Mouse (Mus musculus) embryonic facial prominence, embryonic 12.5 days (tissue): Measurements from ENCODE around the gene Grm2. TPM values are rescaled to one million over a fixed set of nuclear protein-coding genes. Genes with fewer than 3 reads are reported as not detected.
A peak's percentile ranks its signal among the peaks of the same experiment; 100 is the strongest.
"Not testable (repeated sequence)": the region's sequence is repeated elsewhere in the genome, so short reads cannot be mapped to it uniquely, and the experiment has no call there.

Experiments
- ATAC-seq: fragments of 200-750 bp; cut with Nextera tagmentation; 2 replicates; pipeline ENCODE4 v1.8.0; 2017; ENCODE audit not compliant: insufficient number of reproducible peaks, insufficient read depth, low FRiP score, low TSS enrichment
- H3K27ac ChIP-seq: fragments of 300-500 bp; sonication (generic); 2 replicates; pipeline ENCODE4 v1.5.1; 2016; ENCODE audit warnings: mild to moderate bottlenecking
- H3K27me3 ChIP-seq: fragments of 300-500 bp; sonication (generic); 2 replicates; pipeline ENCODE4 v1.6.1; 2016; ENCODE audit warnings: mild to moderate bottlenecking, moderate library complexity
- H3K36me3 ChIP-seq: fragments of 300-500 bp; sonication (generic); 2 replicates; pipeline ENCODE4 v1.6.1; 2016; ENCODE audit warnings: mild to moderate bottlenecking
- H3K4me1 ChIP-seq: fragments of 300-500 bp; sonication (generic); 2 replicates; pipeline ENCODE4 v1.6.1; 2016
- H3K4me2 ChIP-seq: fragments of 300-500 bp; sonication (generic); replicated peaks from 2 replicates; pipeline ENCODE4 v1.6.1; 2016; ENCODE audit warnings: mild to moderate bottlenecking, moderate library complexity
- H3K4me3 ChIP-seq: fragments of 300-500 bp; sonication (generic); 2 replicates; pipeline ENCODE4 v1.5.1; 2016; ENCODE audit warnings: mild to moderate bottlenecking
- H3K9ac ChIP-seq: fragments of 300-500 bp; sonication (generic); 2 replicates; pipeline ENCODE4 v1.6.1; 2016; ENCODE audit warnings: mild to moderate bottlenecking, moderate library complexity
- H3K9me3 ChIP-seq: fragments of 300-500 bp; sonication (generic); 2 replicates; pipeline ENCODE4 v1.6.1; 2016; ENCODE audit warnings: mild to moderate bottlenecking, moderate library complexity
- WGBS: fragments of 180-500 bp; shearing (Covaris S2); methylation state at CpG from one replicate; pipeline ENCODE4 v1.1.7; 2016; 5-methylcytosine and 5-hydroxymethylcytosine counted together
- polyA plus RNA-seq: library from polyadenylated mRNA; unstranded; fragments of >200 nt; fragmentation: Nextera tagmentation; extraction: Ambion mirVana; gene quantifications from 2 replicates; pipeline ENCODE4 v1.2.1, GENCODE M21; 2016

Gene Grm2
- polyA plus RNA-seq, 1 experiment from 2014 or later, result 0.93 TPM

- Histone ChIP-seq H3K4me3 (no peak overlapping the region), H3K27ac (no peak overlapping the region), H3K4me2 (no peak overlapping the region), H3K4me1 (no peaks in the 10 kb centered on the region), H3K9me3 (no peaks in the 10 kb centered on the region), H3K27me3 (0 out of 2 replicates have a peak, but pooled peaks cover 3% of the 10 kb centered on the region), H3K9ac (no peak overlapping the region), H3K36me3 (no peaks in the 10 kb centered on the region)
- WGBS, result 72% methylated on average over 9 of the region's 9 CpGs
- ATAC-seq, result no peak
Measured at GRCm38 (mm10) chr9:106645684-106646271, 10.1 kb downstream of the Grm2 start.

DNA sequence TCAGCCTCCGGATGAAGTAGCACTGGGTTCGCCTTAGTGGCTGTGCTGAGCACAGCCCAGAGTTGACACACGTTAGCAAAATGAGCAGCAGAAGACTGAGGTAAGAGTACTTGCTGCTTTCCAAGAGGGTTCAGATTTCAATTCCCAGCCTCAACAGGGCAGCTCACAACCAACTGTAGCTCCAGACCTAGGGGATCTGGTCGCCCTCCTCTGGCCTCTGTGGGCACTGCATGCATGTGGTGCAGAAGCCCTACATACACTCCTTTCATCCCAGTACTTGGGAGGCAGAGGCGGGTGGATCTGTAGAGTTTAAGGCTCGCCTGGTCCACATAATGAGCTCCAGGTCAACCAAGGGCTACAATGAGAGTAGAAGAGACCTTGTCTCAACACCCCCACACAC lies 12.1 kb downstream of the Grm2 start:
- Histone ChIP-seq H3K4me1 (no peaks in the 10 kb centered on the region), H3K4me2 (no peak overlapping the region), H3K27me3 (no peaks in the 10 kb centered on the region), H3K4me3 (no peak overlapping the region), H3K9me3 (no peaks in the 10 kb centered on the region), H3K36me3 (no peaks in the 10 kb centered on the region), H3K27ac (no peak overlapping the region), H3K9ac (no peak overlapping the region)
- no peak for ATAC-seq
- 70% methylated on average over 6 of the region's 6 CpGs for WGBS

DNA sequence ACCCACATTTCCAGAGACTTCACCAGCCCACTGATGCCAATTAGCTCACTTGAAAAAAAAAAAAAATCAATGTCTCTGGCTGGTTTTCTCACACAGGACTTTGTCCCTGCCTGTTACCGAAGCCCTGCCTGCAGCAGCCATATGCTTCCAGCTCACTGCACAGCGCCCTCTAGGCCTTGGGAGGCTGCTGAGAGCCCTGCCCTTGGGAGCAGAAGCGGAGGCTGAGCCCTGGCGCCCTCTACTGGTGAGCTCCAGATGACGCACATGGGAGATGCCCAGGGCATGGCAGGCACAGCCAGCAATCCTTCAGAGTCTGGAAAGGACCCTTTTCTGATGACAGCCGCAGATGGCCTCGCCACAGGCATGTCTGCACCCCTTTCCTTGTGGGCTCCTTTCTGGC lies 12.8 kb downstream of the Grm2 start:
- no peak overlapping the region for H3K27ac ChIP-seq
- 28% methylated on average over 7 of the region's 7 CpGs for WGBS
- H3K36me3 ChIP-seq, result no peaks in the 10 kb centered on the region
- H3K9me3 ChIP-seq, result no peaks in the 10 kb centered on the region
- no peak overlapping the region for H3K4me2 ChIP-seq
- H3K4me1 ChIP-seq, result no peaks in the 10 kb centered on the region
- no peak overlapping the region for H3K4me3 ChIP-seq
- no peak for ATAC-seq
- no peaks in the 10 kb centered on the region for H3K27me3 ChIP-seq
- no peak overlapping the region for H3K9ac ChIP-seq

DNA sequence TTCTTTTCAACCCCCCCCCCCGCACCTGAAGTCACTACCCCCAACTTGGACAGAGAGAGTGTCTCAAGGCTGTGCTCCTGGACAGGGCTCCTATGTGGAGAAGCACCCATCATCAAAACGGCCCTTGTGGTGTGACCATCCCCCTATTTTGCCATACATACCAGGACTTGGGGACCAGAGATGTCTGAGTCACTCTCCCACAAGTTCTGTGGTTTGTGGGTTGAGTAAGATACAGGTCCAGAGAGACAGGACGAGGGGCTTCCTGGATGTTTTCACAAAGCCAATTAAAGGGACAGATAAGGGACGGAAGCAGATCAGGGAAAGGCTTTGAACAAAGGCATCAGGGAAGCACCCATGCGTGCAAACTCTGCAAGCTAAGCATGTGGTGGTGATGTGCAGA lies 14.5 kb downstream of the Grm2 start:
- ATAC-seq, result no peak
- H3K4me1 ChIP-seq, result no peaks in the 10 kb centered on the region
- WGBS, result 58% methylated on average over 5 of the region's 5 CpGs

DNA sequence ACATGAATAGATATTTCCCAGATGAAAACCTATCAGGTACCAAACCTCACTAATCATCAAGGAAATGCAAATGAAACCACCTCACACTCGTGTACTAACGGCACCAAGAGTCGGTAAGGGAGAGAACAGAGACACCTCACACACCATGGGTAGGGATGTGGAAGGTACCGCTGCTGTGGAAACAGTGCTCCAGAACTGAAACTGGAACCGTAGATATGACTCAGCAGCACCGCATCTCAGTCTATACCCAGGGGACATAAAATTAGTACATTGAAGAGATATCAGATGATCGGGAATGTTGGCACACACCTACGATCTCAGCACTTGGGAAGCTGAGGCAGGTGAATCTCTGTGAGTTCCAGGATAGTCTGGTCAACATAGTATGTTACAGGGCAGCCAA lies 17.7 kb downstream of the Grm2 start:
- no peak for ATAC-seq
- Histone ChIP-seq H3K9me3 (no peaks in the 10 kb centered on the region), H3K9ac (no peak overlapping the region), H3K27me3 (no peaks in the 10 kb centered on the region), H3K36me3 (no peaks in the 10 kb centered on the region), H3K4me1 (no peaks in the 10 kb centered on the region), H3K4me3 (no peak overlapping the region), H3K4me2 (no peak overlapping the region), H3K27ac (no peak overlapping the region)
- 89% methylated on average over 8 of the region's 8 CpGs for WGBS

More for the DNA sequence above, 14.5 kb downstream of the Grm2 start:
- H3K9me3 ChIP-seq, result no peaks in the 10 kb centered on the region
- no peaks in the 10 kb centered on the region for H3K27me3 ChIP-seq
- H3K36me3 ChIP-seq, result no peaks in the 10 kb centered on the region
- H3K9ac ChIP-seq, result no peak overlapping the region
- no peak overlapping the region for H3K27ac ChIP-seq
- no peak overlapping the region for H3K4me2 ChIP-seq
- H3K4me3 ChIP-seq, result no peak overlapping the region

DNA sequence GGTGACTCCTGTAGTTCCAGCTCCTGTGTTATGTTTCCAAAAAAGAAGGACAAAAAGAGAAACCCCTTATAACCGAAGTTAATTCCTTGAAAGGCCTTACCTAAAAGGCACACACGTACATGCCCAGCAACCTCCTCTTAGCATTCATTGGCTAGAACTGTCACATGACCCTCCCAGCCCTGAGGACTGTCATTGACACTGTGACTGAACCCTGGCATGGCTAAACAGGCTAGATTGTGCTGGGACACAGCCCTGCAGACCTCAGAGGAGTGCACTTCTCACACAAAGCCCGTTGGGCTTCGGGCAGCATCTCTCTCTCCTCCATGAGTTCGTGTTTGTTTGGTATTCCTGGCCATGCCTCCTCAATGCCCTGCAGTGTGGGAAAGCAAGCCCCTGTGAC lies 23.7 kb downstream of the Grm2 start:
- no peak overlapping the region for H3K4me2 ChIP-seq
- H3K4me1 ChIP-seq, result peaks cover 4% of the 10 kb centered on the region; the same call in 1 of the 2 replicates
- no peak overlapping the region for H3K4me3 ChIP-seq
- H3K36me3 ChIP-seq, result no peaks in the 10 kb centered on the region
- WGBS, result 57% methylated on average over 5 of the region's 5 CpGs
- no peaks in the 10 kb centered on the region for H3K27me3 ChIP-seq
- H3K27ac ChIP-seq, result no peak overlapping the region
- ATAC-seq, result no peak
- H3K9me3 ChIP-seq, result no peaks in the 10 kb centered on the region
- no peak overlapping the region for H3K9ac ChIP-seq

- H3K27me3 ChIP-seq, H3K27ac ChIP-seq, H3K9ac ChIP-seq, H3K4me3 ChIP-seq, H3K9me3 ChIP-seq, H3K36me3 ChIP-seq, H3K4me1 ChIP-seq, H3K4me2 ChIP-seq: not testable (repeated sequence)
- ATAC-seq, result 0 out of 2 replicates have a peak, but pooled peaks have one; percentile 64
- 16% methylated on average over 8 of the region's 8 CpGs for WGBS
Measured at GRCm38 (mm10) chr9:106627796-106628195, 28.1 kb downstream of the Grm2 start.

DNA sequence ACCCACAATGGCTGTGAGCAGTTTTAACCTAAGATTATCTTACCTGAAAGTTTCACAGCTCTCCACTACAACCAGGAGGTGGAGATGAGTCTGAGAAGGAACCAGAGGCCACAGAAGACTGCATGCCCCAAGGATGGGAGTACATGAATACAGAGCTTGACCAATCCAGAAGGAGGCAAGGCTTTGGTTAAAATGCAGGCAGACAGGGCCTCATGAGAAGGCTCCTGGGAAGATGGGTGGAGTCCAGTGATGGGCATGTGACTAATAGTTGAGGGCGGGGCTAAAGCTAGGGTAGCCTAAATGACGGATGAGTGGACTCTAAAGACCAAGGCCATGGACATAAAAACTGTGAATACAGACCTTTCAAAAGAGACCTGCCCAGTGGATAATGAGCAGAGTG lies 29.6 kb downstream of the Grm2 start, which contains the start of gene Iqcf6:
Gene Iqcf6, plus strand, starts transcription at position 301 of the 400 bp plus-strand sequence.
- no peaks in the 10 kb centered on the region for H3K9me3 ChIP-seq
- no peaks in the 10 kb centered on the region for H3K27me3 ChIP-seq
- H3K9ac ChIP-seq, result no peak within 1 kb of the TSS
- H3K4me3 ChIP-seq, result no peak within 1 kb of the TSS
- H3K27ac ChIP-seq, result no peak within 1 kb of the TSS
- WGBS, result 81% methylated on average over 2 of the region's 2 CpGs
- no peaks in the 10 kb centered on the region for H3K36me3 ChIP-seq
- ATAC-seq, result no peak
- no peak within 1 kb of the TSS for H3K4me2 ChIP-seq
- peaks cover 4% of the 10 kb centered on the region; the same call in 1 of the 2 replicates for H3K4me1 ChIP-seq

DNA sequence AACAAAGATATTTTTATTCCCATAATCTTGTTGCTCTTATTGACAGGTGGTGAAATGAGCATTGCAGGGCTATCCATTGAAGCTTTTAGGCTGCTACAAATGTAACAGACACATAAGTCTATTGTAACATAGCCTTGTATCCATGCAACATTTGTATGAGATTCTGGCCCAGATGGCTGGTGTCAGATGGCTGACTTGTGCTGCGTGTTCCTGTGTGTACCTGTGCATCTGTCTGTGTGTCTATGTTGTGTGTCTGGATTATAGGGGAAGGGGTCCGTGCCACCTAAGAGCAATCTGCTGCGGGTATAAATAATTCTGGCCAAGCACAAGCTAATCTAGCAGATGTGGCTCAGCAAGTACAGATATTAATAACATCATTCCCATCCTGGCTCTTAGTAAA lies 38.4 kb downstream of the Grm2 start:
- H3K4me1 ChIP-seq, result no peaks in the 10 kb centered on the region
- WGBS, result 83% methylated on average over 3 of the region's 3 CpGs
- H3K4me2 ChIP-seq, result no peak overlapping the region
- H3K9me3 ChIP-seq, result 0 out of 2 replicates have a peak, but pooled peaks cover 2% of the 10 kb centered on the region
- no peak overlapping the region for H3K4me3 ChIP-seq
- H3K27me3 ChIP-seq, result 0 out of 2 replicates have a peak, but pooled peaks cover 3% of the 10 kb centered on the region
- no peak overlapping the region for H3K9ac ChIP-seq
- ATAC-seq, result no peak
- no peak overlapping the region for H3K27ac ChIP-seq
- no peaks in the 10 kb centered on the region for H3K36me3 ChIP-seq

- Histone ChIP-seq H3K4me1 (no peaks in the 10 kb centered on the region), H3K27ac (no peak overlapping the region), H3K4me2 (no peak overlapping the region), H3K9ac (no peak overlapping the region), H3K27me3 (0 out of 2 replicates have a peak, but pooled peaks cover 3% of the 10 kb centered on the region), H3K36me3 (no peaks in the 10 kb centered on the region), H3K4me3 (no peak overlapping the region), H3K9me3 (0 out of 2 replicates have a peak, but pooled peaks cover 2% of the 10 kb centered on the region)
- ATAC-seq, result no peak
- 87% methylated on average over 9 of the region's 9 CpGs for WGBS
Measured at GRCm38 (mm10) chr9:106616306-106616705, 39.6 kb downstream of the Grm2 start.

GRCm38 (mm10) chr9:106614616-106615015 lies 41.3 kb downstream of the Grm2 start:
- no peak overlapping the region for H3K4me2 ChIP-seq
- H3K27ac ChIP-seq, result no peak overlapping the region
- H3K36me3 ChIP-seq, result no peaks in the 10 kb centered on the region
- H3K9ac ChIP-seq, result no peak overlapping the region
- H3K4me1 ChIP-seq, result no peaks in the 10 kb centered on the region
- H3K27me3 ChIP-seq, result 0 out of 2 replicates have a peak, but pooled peaks cover 3% of the 10 kb centered on the region
- no peak overlapping the region for H3K4me3 ChIP-seq
- ATAC-seq, result no peak
- 48% methylated on average over 3 of the region's 3 CpGs for WGBS
- H3K9me3 ChIP-seq, result 0 out of 2 replicates have a peak, but pooled peaks cover 2% of the 10 kb centered on the region

GRCm38 (mm10) chr9:106613951-106614350 lies 41.9 kb downstream of the Grm2 start:
- H3K4me1 ChIP-seq, result no peaks in the 10 kb centered on the region
- H3K27me3 ChIP-seq, result 0 out of 2 replicates have a peak, but pooled peaks cover 3% of the 10 kb centered on the region
- no peak for ATAC-seq
- H3K4me3 ChIP-seq, result no peak overlapping the region
- WGBS, result 69% methylated on average over 2 of the region's 2 CpGs
- no peak overlapping the region for H3K4me2 ChIP-seq
- no peaks in the 10 kb centered on the region for H3K36me3 ChIP-seq
- no peak overlapping the region for H3K9ac ChIP-seq
- H3K9me3 ChIP-seq, result 0 out of 2 replicates have a peak, but pooled peaks cover 2% of the 10 kb centered on the region
- no peak overlapping the region for H3K27ac ChIP-seq
